Mouse (Mus musculus): Measurements from ENCODE around the gene Tgfbr3. TPM values are rescaled to one million over a fixed set of nuclear protein-coding genes. Genes with fewer than 3 reads are reported as not detected.

Gene Tgfbr3
- polyA plus RNA-seq, 1 experiment from 2014 or later, result 38.2 TPM

- Histone ChIP-seq H3K36me3 (ENCODE audit: control insufficient read depth, insufficient read depth, low read length) (peaks cover 5% of the 10 kb centered on the region; the same call in 1 of the 2 replicates), H3K9ac (ENCODE audit: low read depth, low read length) (no peak overlapping the region), H3K4me3 (ENCODE audit: low read depth, low read length) (no peak overlapping the region), H3K27me3 (replicated peaks; ENCODE audit: control insufficient read depth, insufficient read depth, low read length) (no peaks in the 10 kb centered on the region), H3K4me2 (no peak overlapping the region), H3K9me3 (ENCODE audit: control insufficient read depth, low read length) (no peaks in the 10 kb centered on the region), H3K27ac (ENCODE audit: low read depth, low read length) (no peak overlapping the region; the same call in 1 of the 2 replicates), H3K4me1 (replicated peaks; ENCODE audit: control insufficient read depth, insufficient read depth, low read length) (peaks cover 30% of the 10 kb centered on the region)
- no peak for ATAC-seq (replicated peaks; ENCODE audit: low FRiP score)
- WGBS, result 72% methylated on average over 9 of the region's 9 CpGs
- no peak for DNase-seq (ENCODE audit: low spot score)
These were observed 145.1 kb downstream of the Tgfbr3 start for GRCm38 (mm10) chr5:107144263-107144843.

GRCm38 (mm10) chr5:107143406-107143805, 146.0 kb downstream of the Tgfbr3 start:
- no peaks in the 10 kb centered on the region for H3K9me3 ChIP-seq (ENCODE audit: control insufficient read depth, low read length)
- DNase-seq (ENCODE audit: low spot score), result no peak
- peaks cover 5% of the 10 kb centered on the region; the same call in 1 of the 2 replicates for H3K36me3 ChIP-seq (ENCODE audit: control insufficient read depth, insufficient read depth, low read length)
- peaks cover 29% of the 10 kb centered on the region for H3K4me1 ChIP-seq (replicated peaks; ENCODE audit: control insufficient read depth, insufficient read depth, low read length)
- no peak overlapping the region; the same call in 1 of the 2 replicates for H3K27ac ChIP-seq (ENCODE audit: low read depth, low read length)
- no peak overlapping the region for H3K4me2 ChIP-seq
- H3K27me3 ChIP-seq (replicated peaks; ENCODE audit: control insufficient read depth, insufficient read depth, low read length), result no peaks in the 10 kb centered on the region
- H3K4me3 ChIP-seq (ENCODE audit: low read depth, low read length), result no peak overlapping the region
- 81% methylated on average over 5 of the region's 5 CpGs for WGBS
- no peak for ATAC-seq (replicated peaks; ENCODE audit: low FRiP score)
- H3K9ac ChIP-seq (ENCODE audit: low read depth, low read length), result no peak overlapping the region

- no peak overlapping the region for H3K4me3 ChIP-seq (ENCODE audit: low read depth, low read length)
- H3K4me1 ChIP-seq (replicated peaks; ENCODE audit: control insufficient read depth, insufficient read depth, low read length), result peaks cover 28% of the 10 kb centered on the region
- no peak overlapping the region for H3K9ac ChIP-seq (ENCODE audit: low read depth, low read length)
- no peak for DNase-seq (ENCODE audit: low spot score)
- ATAC-seq (replicated peaks; ENCODE audit: low FRiP score), result peak; percentile 92
- H3K9me3 ChIP-seq (ENCODE audit: control insufficient read depth, low read length), result no peaks in the 10 kb centered on the region
- H3K36me3 ChIP-seq (ENCODE audit: control insufficient read depth, insufficient read depth, low read length), result peaks cover 5% of the 10 kb centered on the region; the same call in 1 of the 2 replicates
- 44% methylated on average over 5 of the region's 5 CpGs for WGBS
- no peaks in the 10 kb centered on the region for H3K27me3 ChIP-seq (replicated peaks; ENCODE audit: control insufficient read depth, insufficient read depth, low read length)
- peak overlapping the region; percentile 70; the same call in 1 of the 2 replicates for H3K27ac ChIP-seq (ENCODE audit: low read depth, low read length)
- H3K4me2 ChIP-seq, result peak overlapping the region; percentile 39
These were observed 146.6 kb downstream of the Tgfbr3 start for GRCm38 (mm10) chr5:107142791-107143190.

- H3K4me2 ChIP-seq, result no peak overlapping the region
- H3K27ac ChIP-seq (ENCODE audit: low read depth, low read length), result 0 out of 2 replicates have a peak overlapping the region, but pooled peaks have one; percentile 28
- peaks cover 11% of the 10 kb centered on the region; the same call in 1 of the 2 replicates for H3K36me3 ChIP-seq (ENCODE audit: control insufficient read depth, insufficient read depth, low read length)
- no peaks in the 10 kb centered on the region for H3K9me3 ChIP-seq (ENCODE audit: control insufficient read depth, low read length)
- H3K9ac ChIP-seq (ENCODE audit: low read depth, low read length), result no peak overlapping the region
- 73% methylated on average over 5 of the region's 5 CpGs for WGBS
- DNase-seq (ENCODE audit: low spot score) (no peak), ATAC-seq (replicated peaks; ENCODE audit: low FRiP score) (no peak; the same call in 1 of the 2 replicates)
- no peaks in the 10 kb centered on the region for H3K27me3 ChIP-seq (replicated peaks; ENCODE audit: control insufficient read depth, insufficient read depth, low read length)
- no peak overlapping the region for H3K4me3 ChIP-seq (ENCODE audit: low read depth, low read length)
- peaks cover 28% of the 10 kb centered on the region for H3K4me1 ChIP-seq (replicated peaks; ENCODE audit: control insufficient read depth, insufficient read depth, low read length)
These were observed 148.1 kb downstream of the Tgfbr3 start for GRCm38 (mm10) chr5:107141375-107141774.

- DNase-seq (ENCODE audit: low spot score) (no peak), ATAC-seq (replicated peaks; ENCODE audit: low FRiP score) (no peak)
- Histone ChIP-seq H3K4me2 (no peak overlapping the region), H3K36me3 (ENCODE audit: control insufficient read depth, insufficient read depth, low read length) (peaks cover 11% of the 10 kb centered on the region; the same call in 1 of the 2 replicates), H3K4me3 (ENCODE audit: low read depth, low read length) (no peak overlapping the region), H3K27me3 (replicated peaks; ENCODE audit: control insufficient read depth, insufficient read depth, low read length) (no peaks in the 10 kb centered on the region), H3K9me3 (ENCODE audit: control insufficient read depth, low read length) (no peaks in the 10 kb centered on the region), H3K27ac (ENCODE audit: low read depth, low read length) (no peak overlapping the region), H3K4me1 (replicated peaks; ENCODE audit: control insufficient read depth, insufficient read depth, low read length) (peaks cover 28% of the 10 kb centered on the region), H3K9ac (ENCODE audit: low read depth, low read length) (no peak overlapping the region)
- 91% methylated on average over 11 of the region's 11 CpGs for WGBS
These were observed 149.4 kb downstream of the Tgfbr3 start for GRCm38 (mm10) chr5:107139800-107140651.

GRCm38 (mm10) chr5:107133336-107133735, 156.1 kb downstream of the Tgfbr3 start:
- Histone ChIP-seq H3K9me3 (ENCODE audit: control insufficient read depth, low read length) (no peaks in the 10 kb centered on the region), H3K4me2 (no peak overlapping the region), H3K36me3 (ENCODE audit: control insufficient read depth, insufficient read depth, low read length) (peaks cover 26% of the 10 kb centered on the region), H3K27me3 (replicated peaks; ENCODE audit: control insufficient read depth, insufficient read depth, low read length) (no peaks in the 10 kb centered on the region), H3K4me1 (replicated peaks; ENCODE audit: control insufficient read depth, insufficient read depth, low read length) (no peaks in the 10 kb centered on the region), H3K27ac (ENCODE audit: low read depth, low read length) (no peak overlapping the region), H3K9ac (ENCODE audit: low read depth, low read length) (no peak overlapping the region), H3K4me3 (ENCODE audit: low read depth, low read length) (no peak overlapping the region)
- ATAC-seq (replicated peaks; ENCODE audit: low FRiP score), result no peak
- DNase-seq (ENCODE audit: low spot score), result no peak
- 75% methylated on average over 2 of the region's 2 CpGs for WGBS

- ATAC-seq (replicated peaks; ENCODE audit: low FRiP score) (no peak), DNase-seq (ENCODE audit: low spot score) (no peak)
- Histone ChIP-seq H3K27me3 (replicated peaks; ENCODE audit: control insufficient read depth, insufficient read depth, low read length) (no peaks in the 10 kb centered on the region), H3K27ac (ENCODE audit: low read depth, low read length) (no peak overlapping the region), H3K9me3 (ENCODE audit: control insufficient read depth, low read length) (no peaks in the 10 kb centered on the region), H3K4me3 (ENCODE audit: low read depth, low read length) (no peak overlapping the region), H3K9ac (ENCODE audit: low read depth, low read length) (no peak overlapping the region), H3K4me1 (replicated peaks; ENCODE audit: control insufficient read depth, insufficient read depth, low read length) (no peaks in the 10 kb centered on the region), H3K4me2 (no peak overlapping the region), H3K36me3 (ENCODE audit: control insufficient read depth, insufficient read depth, low read length) (peaks cover 22% of the 10 kb centered on the region)
- WGBS, result 63% methylated on average over 8 of the region's 8 CpGs
These were observed 157.2 kb downstream of the Tgfbr3 start for GRCm38 (mm10) chr5:107132231-107132630.

GRCm38 (mm10) chr5:107129304-107129703, 160.1 kb downstream of the Tgfbr3 start:
- Histone ChIP-seq H3K27me3 (replicated peaks; ENCODE audit: control insufficient read depth, insufficient read depth, low read length) (no peaks in the 10 kb centered on the region), H3K4me2 (no peak overlapping the region), H3K36me3 (ENCODE audit: control insufficient read depth, insufficient read depth, low read length) (peaks cover 20% of the 10 kb centered on the region), H3K4me1 (replicated peaks; ENCODE audit: control insufficient read depth, insufficient read depth, low read length) (peaks cover 8% of the 10 kb centered on the region; the same call in 1 of the 2 replicates), H3K9ac (ENCODE audit: low read depth, low read length) (no peak overlapping the region), H3K27ac (ENCODE audit: low read depth, low read length) (no peak overlapping the region), H3K9me3 (ENCODE audit: control insufficient read depth, low read length) (no peaks in the 10 kb centered on the region), H3K4me3 (ENCODE audit: low read depth, low read length) (no peak overlapping the region)
- DNase-seq (ENCODE audit: low spot score), result no peak
- WGBS, result 66% methylated on average over 5 of the region's 5 CpGs
- no peak for ATAC-seq (replicated peaks; ENCODE audit: low FRiP score)
